Mouse (Mus musculus): ENCODE data around the gene Krtap6-5.

- TF ChIP-seq CTCF (IDR thresholded peaks at IDR 0.05; ENCODE audit: extremely low read depth, insufficient read depth, low read length), result no peak
- no peak for TF ChIP-seq POLR2A (IDR thresholded peaks at IDR 0.05; ENCODE audit: extremely low read depth, insufficient read depth, low read length)
These were observed 33.7 kb downstream of the Krtap6-5 start for GRCm38 (mm10) chr16:89013973-89014372.

All from cortical plate, adult 2 months (tissue).